Mouse (Mus musculus) thymus, adult 2 months (tissue): ENCODE measurements around the gene E2f2. TPM values are rescaled to one million over a fixed set of nuclear protein-coding genes. Genes with fewer than 3 reads are reported as not detected.

ENCODE experiments used
- DNase-seq: peaks from one replicate; pipeline ENCODE4 v3.0.0; 2021
- H3K27ac ChIP-seq: fragments of 200-500 bp; 2 replicates; pipeline ENCODE4 v1.5.1; 2012; ENCODE audit warnings: low read length, control low read depth; ENCODE audit not compliant: control insufficient read depth, insufficient read depth
- H3K27me3 ChIP-seq: fragments of 200-500 bp; 2 replicates; pipeline ENCODE4 v1.6.1; 2012; ENCODE audit warnings: mild to moderate bottlenecking, low read length, moderate library complexity, mixed read lengths; ENCODE audit not compliant: control insufficient read depth, insufficient read depth
- H3K36me3 ChIP-seq: fragments of 200-500 bp; 2 replicates; pipeline ENCODE4 v1.6.1; 2012; ENCODE audit warnings: mild to moderate bottlenecking, low read length, moderate library complexity; ENCODE audit not compliant: control insufficient read depth, insufficient read depth
- H3K4me1 ChIP-seq: fragments of 200-500 bp; replicated peaks from 2 replicates; pipeline ENCODE4 v1.6.1; 2012; ENCODE audit warnings: low read length; ENCODE audit not compliant: control insufficient read depth, insufficient read depth
- H3K4me3 ChIP-seq: fragments of 200-500 bp; 2 replicates; pipeline ENCODE4 v1.5.1; 2012; ENCODE audit warnings: mild to moderate bottlenecking, low read length, control low read depth, moderate library complexity; ENCODE audit not compliant: control insufficient read depth, insufficient read depth
- CTCF ChIP-seq: fragments of 200-500 bp; IDR thresholded peaks from 2 replicates; pipeline ENCODE4 v1.5.1; 2012; ENCODE audit warnings: mild to moderate bottlenecking, control low read depth, low read length, moderate library complexity, borderline replicate concordance; ENCODE audit not compliant: control insufficient read depth, poor library complexity, insufficient read depth; ENCODE audit errors: extremely low read depth
- POLR2A ChIP-seq: fragments of 200-500 bp; IDR thresholded peaks from 2 replicates; pipeline ENCODE4 v1.6.1; 2012; ENCODE audit warnings: mild to moderate bottlenecking, low read length, control low read depth, moderate library complexity; ENCODE audit not compliant: control insufficient read depth, poor library complexity, insufficient read depth; ENCODE audit errors: extremely low read depth
- WGBS: fragments of 180-500 bp; shearing (Covaris S2); methylation state at CpG from one replicate; pipeline ENCODE4 v1.1.7; 2018; 5-methylcytosine and 5-hydroxymethylcytosine counted together
- polyA plus RNA-seq: library from polyadenylated mRNA; depleted of rRNA; stranded (reverse); fragments of >200 nt; gene quantifications from 2 replicates; pipeline ENCODE4 v1.2.3, GENCODE M21; 2012

The E2f2 gene
- polyA plus RNA-seq, 1 experiment = 164 TPM

GRCm38 (mm10) chr4:136213629-136214028 lies 41.4 kb downstream of the E2f2 start:
- TF ChIP-seq POLR2A (no peak), CTCF (no peak)
- Histone ChIP-seq H3K27me3 (peaks cover 2% of the 10 kb centered on the region; the same call in 1 of the 2 replicates), H3K27ac (no peak overlapping the region), H3K36me3 (no peaks in the 10 kb centered on the region), H3K4me3 (no peak overlapping the region), H3K4me1 (no peaks in the 10 kb centered on the region)
- WGBS = 78% methylated on average over 7 of the region's 7 CpGs
- no peak for DNase-seq

GRCm38 (mm10) chr4:136214828-136215227 lies 42.6 kb downstream of the E2f2 start:
- Histone ChIP-seq H3K4me1 (0 out of 2 replicates have a peak, but pooled peaks cover under 1% of the 10 kb centered on the region), H3K27me3 (peaks cover 2% of the 10 kb centered on the region; the same call in 1 of the 2 replicates), H3K4me3 (no peak overlapping the region), H3K27ac (no peak overlapping the region), H3K36me3 (no peaks in the 10 kb centered on the region)
- TF ChIP-seq CTCF (no peak), POLR2A (no peak)
- no peak for DNase-seq
- WGBS = 97% methylated on average over 8 of the region's 8 CpGs

- Histone ChIP-seq H3K4me1 (0 out of 2 replicates have a peak, but pooled peaks cover 3% of the 10 kb centered on the region), H3K27ac (no peak overlapping the region), H3K36me3 (no peaks in the 10 kb centered on the region), H3K27me3 (peaks cover 2% of the 10 kb centered on the region; the same call in 1 of the 2 replicates), H3K4me3 (no peak overlapping the region)
- DNase-seq = no peak
- TF ChIP-seq POLR2A (no peak), CTCF (no peak)
- WGBS = 92% methylated on average over 8 of the region's 8 CpGs
Observed at GRCm38 (mm10) chr4:136215576-136215975, 43.4 kb downstream of the E2f2 start.

GRCm38 (mm10) chr4:136217063-136217462 lies 44.9 kb downstream of the E2f2 start:
- H3K4me3 ChIP-seq = no peak overlapping the region
- no peaks in the 10 kb centered on the region for H3K36me3 ChIP-seq
- H3K27ac ChIP-seq = no peak overlapping the region
- peaks cover 4% of the 10 kb centered on the region; the same call in 1 of the 2 replicates for H3K27me3 ChIP-seq
- DNase-seq = no peak
- TF ChIP-seq CTCF (no peak), POLR2A (no peak)
- H3K4me1 ChIP-seq = 0 out of 2 replicates have a peak, but pooled peaks cover 3% of the 10 kb centered on the region
- 82% methylated on average over 10 of the region's 10 CpGs for WGBS

- H3K27ac ChIP-seq = no peak overlapping the region
- H3K4me3 ChIP-seq = no peak overlapping the region
- 0 out of 2 replicates have a peak, but pooled peaks cover 3% of the 10 kb centered on the region for H3K4me1 ChIP-seq
- WGBS = 54% methylated on average over 18 of the region's 18 CpGs
- no peaks in the 10 kb centered on the region for H3K36me3 ChIP-seq
- peaks cover 4% of the 10 kb centered on the region; the same call in 1 of the 2 replicates for H3K27me3 ChIP-seq
- TF ChIP-seq CTCF (no peak), POLR2A (no peak)
- DNase-seq = no peak
Observed at GRCm38 (mm10) chr4:136218595-136219214, 46.5 kb downstream of the E2f2 start.

GRCm38 (mm10) chr4:136220133-136220775 lies 48.1 kb downstream of the E2f2 start:
- peaks cover 4% of the 10 kb centered on the region; the same call in 1 of the 2 replicates for H3K27me3 ChIP-seq
- no peaks in the 10 kb centered on the region for H3K36me3 ChIP-seq
- 0 out of 2 replicates have a peak, but pooled peaks cover 3% of the 10 kb centered on the region for H3K4me1 ChIP-seq
- 18% methylated on average over 17 of the region's 17 CpGs for WGBS
- H3K27ac ChIP-seq = no peak overlapping the region
- TF ChIP-seq POLR2A = no peak
- H3K4me3 ChIP-seq = no peak overlapping the region
- DNase-seq = no peak
